Mouse (Mus musculus) midbrain, embryonic 13.5 days (tissue): ENCODE data around the gene Psg23. TPM values are rescaled to one million over a fixed set of nuclear protein-coding genes. Genes with fewer than 3 reads are reported as not detected.
"Not testable (repeated sequence)": the region's sequence is repeated elsewhere in the genome, so short reads cannot be mapped to it uniquely, and the experiment has no call there.

Source experiments
- ATAC-seq: fragments of 200-750 bp; cut with Nextera tagmentation; 2 replicates; pipeline ENCODE4 v1.8.0; 2017; ENCODE audit warnings: mild to moderate bottlenecking, moderate TSS enrichment, moderate library complexity
- H3K27ac ChIP-seq: fragments of 300-500 bp; sonication (generic); 2 replicates; pipeline ENCODE4 v1.5.1; 2015; ENCODE audit warnings: inconsistent platforms, mild to moderate bottlenecking, moderate library complexity
- H3K27me3 ChIP-seq: fragments of 300-500 bp; sonication (generic); 2 replicates; pipeline ENCODE4 v1.6.1; 2015; ENCODE audit warnings: mild to moderate bottlenecking, inconsistent platforms
- H3K36me3 ChIP-seq: fragments of 300-500 bp; sonication (generic); 2 replicates; pipeline ENCODE4 v1.6.1; 2015; ENCODE audit warnings: mild to moderate bottlenecking, inconsistent platforms
- H3K4me1 ChIP-seq: fragments of 300-500 bp; sonication (generic); replicated peaks from 2 replicates; pipeline ENCODE4 v1.6.1; 2015; ENCODE audit warnings: inconsistent platforms
- H3K4me2 ChIP-seq: fragments of 300-500 bp; sonication (generic); replicated peaks from 2 replicates; pipeline ENCODE4 v1.6.1; 2015; ENCODE audit warnings: moderate library complexity, mild to moderate bottlenecking, inconsistent platforms
- H3K4me3 ChIP-seq: fragments of 300-500 bp; sonication (generic); replicated peaks from 2 replicates; pipeline ENCODE4 v1.5.1; 2015; ENCODE audit warnings: mild to moderate bottlenecking, inconsistent platforms
- H3K9ac ChIP-seq: fragments of 300-500 bp; sonication (generic); replicated peaks from 2 replicates; pipeline ENCODE4 v1.6.1; 2015; ENCODE audit warnings: mild to moderate bottlenecking, inconsistent platforms
- H3K9me3 ChIP-seq: fragments of 300-500 bp; sonication (generic); 2 replicates; pipeline ENCODE4 v1.6.1; 2016; ENCODE audit warnings: mild to moderate bottlenecking, inconsistent platforms
- WGBS: fragments of 180-500 bp; shearing (Covaris S2); methylation state at CpG from one replicate; pipeline ENCODE4 v1.1.7; 2015; 5-methylcytosine and 5-hydroxymethylcytosine counted together
- polyA plus RNA-seq: library from polyadenylated mRNA; unstranded; fragments of >200 nt; fragmentation: Nextera tagmentation; extraction: Ambion mirVana; gene quantifications from 2 replicates; pipeline ENCODE4 v1.2.1, GENCODE M21; 2015

The Psg23 gene
- polyA plus RNA-seq, result not detected in 2 replicates

GRCm38 (mm10) chr7:18616401-18616800 is at the start of gene Psg23:
TSS of gene Psg23 (minus strand) at chr7:18616501.
- H3K4me1 ChIP-seq, H3K27me3 ChIP-seq, H3K9me3 ChIP-seq, ATAC-seq, H3K36me3 ChIP-seq, H3K27ac ChIP-seq, H3K4me2 ChIP-seq, H3K9ac ChIP-seq, H3K4me3 ChIP-seq: not testable (repeated sequence)
- WGBS, result 78% methylated on average over 2 of the region's 2 CpGs

- not testable (repeated sequence) for ATAC-seq, H3K27me3 ChIP-seq, H3K4me3 ChIP-seq, H3K36me3 ChIP-seq, H3K4me2 ChIP-seq, H3K9ac ChIP-seq, H3K27ac ChIP-seq, H3K4me1 ChIP-seq, H3K9me3 ChIP-seq
- WGBS, result 67% methylated on average over 2 of the region's 2 CpGs
Measured at GRCm38 (mm10) chr7:18656625-18657024, 40.3 kb upstream of the Psg23 start, which contains the start of gene Psg21. TSS of gene Psg21 (minus strand) at chr7:18656725.

DNA sequence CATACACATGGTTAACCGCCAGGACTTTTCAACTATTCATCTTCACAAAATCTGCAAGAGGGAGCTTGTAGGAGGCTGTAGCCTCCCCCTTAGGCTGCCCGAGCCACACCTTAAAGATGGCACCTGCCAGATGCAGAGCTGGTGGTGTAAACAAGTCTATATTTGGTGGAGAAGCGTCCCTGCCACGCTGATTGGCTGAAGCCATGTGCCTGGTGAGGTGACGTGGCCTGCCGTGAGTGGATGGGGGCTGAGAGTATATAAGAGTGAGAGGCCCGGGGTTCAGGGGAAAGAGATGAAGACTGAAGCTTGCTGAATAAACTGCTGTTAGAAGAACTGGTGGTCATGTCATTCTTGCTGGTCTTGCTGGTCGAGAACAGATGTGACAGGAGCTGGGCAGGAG is 10.6 kb upstream of the Psg23 start:
- not testable (repeated sequence) for H3K36me3 ChIP-seq, ATAC-seq, H3K9ac ChIP-seq, H3K9me3 ChIP-seq, H3K27me3 ChIP-seq, H3K4me3 ChIP-seq, H3K4me2 ChIP-seq, H3K27ac ChIP-seq, H3K4me1 ChIP-seq
- WGBS, result 83% methylated on average over 8 of the region's 8 CpGs

GRCm38 (mm10) chr7:18567205-18567604 is 49.1 kb downstream of the Psg23 start, which contains the start of gene Psg27:
TSS of gene Psg27 (minus strand) at chr7:18567305.
- Histone ChIP-seq H3K27ac (no peak within 1 kb of the TSS), H3K4me3 (no peak within 1 kb of the TSS), H3K9me3 (peaks cover 9% of the 10 kb centered on the region; the same call in 1 of the 2 replicates), H3K4me1 (no peaks in the 10 kb centered on the region), H3K27me3 (no peaks in the 10 kb centered on the region), H3K9ac (no peak within 1 kb of the TSS), H3K36me3 (no peaks in the 10 kb centered on the region), H3K4me2 (no peak within 1 kb of the TSS)
- whole genome bisulfite sequencing, result 79% methylated on average over 3 of the region's 3 CpGs
- no peak for ATAC-seq

DNA sequence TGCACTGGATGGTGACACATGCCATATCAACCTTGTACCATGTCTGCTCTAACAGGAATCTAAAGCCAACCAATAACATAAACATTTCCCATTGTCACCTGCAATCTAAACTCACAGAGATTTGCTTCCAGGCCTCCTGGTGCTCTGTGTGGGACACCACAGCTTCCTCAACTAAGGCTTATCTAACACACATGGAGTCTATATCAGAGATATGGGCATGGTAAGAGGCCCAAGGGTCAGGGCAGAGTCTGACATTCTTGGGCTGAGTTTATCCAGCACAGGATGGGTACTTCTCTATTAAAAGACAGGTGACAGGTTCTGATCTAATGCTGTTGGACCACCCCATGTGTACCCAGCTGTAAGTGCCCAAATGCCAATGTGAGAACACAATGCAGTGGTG is 56.5 kb downstream of the Psg23 start:
- H3K27me3 ChIP-seq, result no peaks in the 10 kb centered on the region
- no peak overlapping the region for H3K4me3 ChIP-seq
- H3K4me1 ChIP-seq, result no peaks in the 10 kb centered on the region
- H3K36me3 ChIP-seq, result no peaks in the 10 kb centered on the region
- ATAC-seq, result no peak
- no peak overlapping the region for H3K4me2 ChIP-seq
- no peak overlapping the region for H3K27ac ChIP-seq
- H3K9me3 ChIP-seq, result peaks cover 9% of the 10 kb centered on the region; the same call in 1 of the 2 replicates
- no peak overlapping the region for H3K9ac ChIP-seq

Other genes with a start within 250 kb of the Psg23 start
- not detected in 2 replicates for gene Psg28, start 184.5 kb downstream of the Psg23 start, polyA plus RNA-seq
- gene Psg26, start 132.3 kb downstream of the Psg23 start, polyA plus RNA-seq, result not detected in 2 replicates
- not detected in 2 replicates for gene Psg25, start 84.2 kb downstream of the Psg23 start, polyA plus RNA-seq
- gene Psg27, start 49.2 kb downstream of the Psg23 start, polyA plus RNA-seq, result not detected in 2 replicates
- not detected in 2 replicates for gene Psg21, start 40.2 kb upstream of the Psg23 start, polyA plus RNA-seq
- gene Psg20, start 69.7 kb upstream of the Psg23 start, polyA plus RNA-seq, result not detected in 2 replicates
- not detected in 2 replicates for gene Psg22, start 101.6 kb upstream of the Psg23 start, polyA plus RNA-seq
- gene Psg19, start 182.0 kb upstream of the Psg23 start, polyA plus RNA-seq, result not detected in 2 replicates
- gene Psg17, start 205.1 kb upstream of the Psg23 start, polyA plus RNA-seq, result not detected in 2 replicates
- 0.40 and 0.44 TPM in 2 replicates for gene Mill2, start 223.5 kb upstream of the Psg23 start, polyA plus RNA-seq